Mouse (Mus musculus) forebrain, embryonic 12.5 days (tissue): ENCODE measurements around the gene Sfxn5. TPM values are rescaled to one million over a fixed set of nuclear protein-coding genes. Genes with fewer than 3 reads are reported as not detected.
A peak's percentile ranks its signal among the peaks of the same experiment; 100 is the strongest.

ENCODE experiments used
- ATAC-seq: fragments of 200-750 bp; cut with Nextera tagmentation; 2 replicates; pipeline ENCODE4 v1.8.0; 2017; ENCODE audit warnings: moderate TSS enrichment; ENCODE audit not compliant: low FRiP score
- H3K27ac ChIP-seq: fragments of 300-500 bp; sonication (generic); 2 replicates; pipeline ENCODE4 v1.5.1; 2016; ENCODE audit warnings: mild to moderate bottlenecking
- H3K27me3 ChIP-seq: fragments of 300-500 bp; sonication (generic); 2 replicates; pipeline ENCODE4 v1.6.1; 2016; ENCODE audit warnings: mild to moderate bottlenecking
- H3K36me3 ChIP-seq: fragments of 300-500 bp; sonication (generic); replicated peaks from 2 replicates; pipeline ENCODE4 v1.6.1; 2016; ENCODE audit warnings: mild to moderate bottlenecking
- H3K4me1 ChIP-seq: fragments of 300-500 bp; sonication (generic); 2 replicates; pipeline ENCODE4 v1.6.1; 2016
- H3K4me2 ChIP-seq: fragments of 300-500 bp; sonication (generic); 2 replicates; pipeline ENCODE4 v1.6.1; 2016; ENCODE audit warnings: mild to moderate bottlenecking, moderate library complexity
- H3K4me3 ChIP-seq: fragments of 300-500 bp; sonication (generic); replicated peaks from 2 replicates; pipeline ENCODE4 v1.5.1; 2016; ENCODE audit warnings: mild to moderate bottlenecking
- H3K9ac ChIP-seq: fragments of 300-500 bp; sonication (generic); 2 replicates; pipeline ENCODE4 v1.6.1; 2016; ENCODE audit warnings: mild to moderate bottlenecking
- H3K9me3 ChIP-seq: fragments of 300-500 bp; sonication (generic); 2 replicates; pipeline ENCODE4 v1.6.1; 2016
- WGBS: fragments of 180-500 bp; shearing (Covaris S2); methylation state at CpG from one replicate; pipeline ENCODE4 v1.1.7; 2016; 5-methylcytosine and 5-hydroxymethylcytosine counted together
- polyA plus RNA-seq: library from polyadenylated mRNA; unstranded; fragments of >200 nt; fragmentation: Nextera tagmentation; extraction: Ambion mirVana; gene quantifications from 2 replicates; pipeline ENCODE4 v1.2.1, GENCODE M21; 2016

Sfxn5 gene
- polyA plus RNA-seq, 1 experiment from 2014 or later = 16.8 TPM

GRCm38 (mm10) chr6:85190671-85191070, 142.6 kb downstream of the Sfxn5 start:
- no peaks in the 10 kb centered on the region for H3K9me3 ChIP-seq
- peak overlapping the region; percentile 93 for H3K4me2 ChIP-seq
- peaks cover 54% of the 10 kb centered on the region for H3K4me1 ChIP-seq
- peak overlapping the region; percentile 79 for H3K27ac ChIP-seq
- no peak for ATAC-seq
- H3K36me3 ChIP-seq = no peaks in the 10 kb centered on the region; the same call in 1 of the 2 replicates
- H3K9ac ChIP-seq = peak overlapping the region; percentile 88
- WGBS = 2% methylated on average over 13 of the region's 13 CpGs
- H3K27me3 ChIP-seq = peaks cover 93% of the 10 kb centered on the region
- peak overlapping the region; percentile 74 for H3K4me3 ChIP-seq

GRCm38 (mm10) chr6:85189911-85190591, 143.2 kb downstream of the Sfxn5 start:
- Histone ChIP-seq H3K4me2 (peak overlapping the region; percentile 93), H3K9me3 (no peaks in the 10 kb centered on the region), H3K9ac (peak overlapping the region; percentile 88), H3K27me3 (peaks cover 95% of the 10 kb centered on the region), H3K4me3 (peak overlapping the region; percentile 74), H3K4me1 (peaks cover 59% of the 10 kb centered on the region), H3K36me3 (no peaks in the 10 kb centered on the region; the same call in 1 of the 2 replicates), H3K27ac (peak overlapping the region; percentile 79)
- ATAC-seq = no peak
- WGBS = under 1% methylated on average over 52 of the region's 52 CpGs

- peaks cover 59% of the 10 kb centered on the region for H3K4me1 ChIP-seq
- no peak for ATAC-seq
- peak overlapping the region; percentile 74 for H3K4me3 ChIP-seq
- peak overlapping the region; percentile 88 for H3K9ac ChIP-seq
- 4% methylated on average over 14 of the region's 14 CpGs for WGBS
- H3K36me3 ChIP-seq = no peaks in the 10 kb centered on the region; the same call in 1 of the 2 replicates
- peak overlapping the region; percentile 93 for H3K4me2 ChIP-seq
- H3K9me3 ChIP-seq = no peaks in the 10 kb centered on the region
- H3K27ac ChIP-seq = peak overlapping the region; percentile 79
- peaks cover 93% of the 10 kb centered on the region for H3K27me3 ChIP-seq
Measured at GRCm38 (mm10) chr6:85189361-85189760, 143.9 kb downstream of the Sfxn5 start.

- Histone ChIP-seq H3K4me1 (peaks cover 51% of the 10 kb centered on the region), H3K4me2 (peak overlapping the region; percentile 93), H3K27ac (peak overlapping the region; percentile 93), H3K27me3 (peaks cover 91% of the 10 kb centered on the region), H3K9me3 (no peaks in the 10 kb centered on the region), H3K4me3 (peak overlapping the region; percentile 74), H3K36me3 (no peaks in the 10 kb centered on the region; the same call in 1 of the 2 replicates), H3K9ac (peak overlapping the region; percentile 88)
- no peak for ATAC-seq
- WGBS = 1% methylated on average over 39 of the region's 39 CpGs
Measured at GRCm38 (mm10) chr6:85188256-85189110, 144.7 kb downstream of the Sfxn5 start.

GRCm38 (mm10) chr6:85187340-85188211, 145.6 kb downstream of the Sfxn5 start, which contains the start of gene Emx1:
TSS of gene Emx1 (plus strand) at chr6:85187438.
- H3K9ac ChIP-seq = peak within 1 kb of the TSS; percentile 88
- peak within 1 kb of the TSS; percentile 93 for H3K4me2 ChIP-seq
- peaks cover 82% of the 10 kb centered on the region for H3K27me3 ChIP-seq
- peaks cover 47% of the 10 kb centered on the region for H3K4me1 ChIP-seq
- no peaks in the 10 kb centered on the region for H3K9me3 ChIP-seq
- peak; percentile 82 for ATAC-seq
- peak within 1 kb of the TSS; percentile 93 for H3K27ac ChIP-seq
- H3K36me3 ChIP-seq = no peaks in the 10 kb centered on the region; the same call in 1 of the 2 replicates
- H3K4me3 ChIP-seq = peak within 1 kb of the TSS; percentile 74
- WGBS = under 1% methylated on average over 70 of the region's 81 CpGs

GRCm38 (mm10) chr6:85186744-85187059, 146.5 kb downstream of the Sfxn5 start:
- no peak for ATAC-seq
- Histone ChIP-seq H3K4me3 (peak overlapping the region; percentile 74), H3K4me2 (peak overlapping the region; percentile 93), H3K9ac (peak overlapping the region; percentile 88; the same call in 1 of the 2 replicates), H3K36me3 (no peaks in the 10 kb centered on the region; the same call in 1 of the 2 replicates), H3K4me1 (peaks cover 47% of the 10 kb centered on the region), H3K27ac (peak overlapping the region; percentile 93), H3K27me3 (peaks cover 73% of the 10 kb centered on the region), H3K9me3 (no peaks in the 10 kb centered on the region)
- 2% methylated on average over 15 of the region's 15 CpGs for WGBS

GRCm38 (mm10) chr6:85186033-85186743, 147.0 kb downstream of the Sfxn5 start:
- H3K4me2 ChIP-seq = peak overlapping the region; percentile 93
- H3K4me3 ChIP-seq = peak overlapping the region; percentile 74
- peak; percentile 50; the same call in 1 of the 2 replicates for ATAC-seq
- no peaks in the 10 kb centered on the region; the same call in 1 of the 2 replicates for H3K36me3 ChIP-seq
- H3K9me3 ChIP-seq = no peaks in the 10 kb centered on the region
- WGBS = 2% methylated on average over 33 of the region's 33 CpGs
- H3K27me3 ChIP-seq = peaks cover 68% of the 10 kb centered on the region
- peak overlapping the region; percentile 93 for H3K27ac ChIP-seq
- H3K9ac ChIP-seq = peak overlapping the region; percentile 88
- H3K4me1 ChIP-seq = peaks cover 47% of the 10 kb centered on the region

GRCm38 (mm10) chr6:85183951-85184350, 149.3 kb downstream of the Sfxn5 start:
- H3K9me3 ChIP-seq = no peaks in the 10 kb centered on the region
- H3K4me3 ChIP-seq = no peak overlapping the region
- 63% methylated on average over 3 of the region's 3 CpGs for WGBS
- H3K27ac ChIP-seq = no peak overlapping the region
- H3K36me3 ChIP-seq = no peaks in the 10 kb centered on the region
- peaks cover 52% of the 10 kb centered on the region for H3K27me3 ChIP-seq
- no peak for ATAC-seq
- H3K9ac ChIP-seq = no peak overlapping the region
- no peak overlapping the region for H3K4me2 ChIP-seq
- H3K4me1 ChIP-seq = peaks cover 34% of the 10 kb centered on the region

- no peak overlapping the region for H3K9ac ChIP-seq
- H3K36me3 ChIP-seq = no peaks in the 10 kb centered on the region
- no peak overlapping the region for H3K27ac ChIP-seq
- ATAC-seq = no peak
- peaks cover 19% of the 10 kb centered on the region for H3K27me3 ChIP-seq
- 88% methylated on average over 2 of the region's 2 CpGs for WGBS
- H3K9me3 ChIP-seq = no peaks in the 10 kb centered on the region
- no peaks in the 10 kb centered on the region for H3K4me1 ChIP-seq
- H3K4me3 ChIP-seq = no peak overlapping the region
- no peak overlapping the region for H3K4me2 ChIP-seq
Measured at GRCm38 (mm10) chr6:85180036-85180435, 153.2 kb downstream of the Sfxn5 start.

- H3K9me3 ChIP-seq = no peaks in the 10 kb centered on the region
- ATAC-seq = no peak
- no peak overlapping the region for H3K4me3 ChIP-seq
- H3K9ac ChIP-seq = no peak overlapping the region
- H3K4me2 ChIP-seq = no peak overlapping the region
- no peak overlapping the region for H3K27ac ChIP-seq
- peaks cover 17% of the 10 kb centered on the region for H3K27me3 ChIP-seq
- no peaks in the 10 kb centered on the region for H3K36me3 ChIP-seq
- no peaks in the 10 kb centered on the region for H3K4me1 ChIP-seq
- 79% methylated on average over 3 of the region's 3 CpGs for WGBS
Measured at GRCm38 (mm10) chr6:85179569-85179968, 153.7 kb downstream of the Sfxn5 start.

GRCm38 (mm10) chr6:85165440-85165921, 167.7 kb downstream of the Sfxn5 start:
- Histone ChIP-seq H3K4me2 (peak overlapping the region; percentile 45), H3K36me3 (no peaks in the 10 kb centered on the region), H3K27ac (peak overlapping the region; percentile 90), H3K4me1 (peaks cover 33% of the 10 kb centered on the region), H3K9ac (no peak overlapping the region), H3K4me3 (no peak overlapping the region), H3K27me3 (no peaks in the 10 kb centered on the region), H3K9me3 (no peaks in the 10 kb centered on the region)
- peak; percentile 88 for ATAC-seq
- WGBS = 10% methylated on average over 11 of the region's 11 CpGs
